Mouse (Mus musculus): ENCODE measurements around the gene Dpm2. TPM values are rescaled to one million over a fixed set of nuclear protein-coding genes. Genes with fewer than 3 reads are reported as not detected.

Dpm2 gene
- polyA plus RNA-seq, 1 experiment from 2014 or later, result 106 TPM

- Histone ChIP-seq H3K4me1 (ENCODE audit: insufficient read depth, low read length) (peaks cover 30% of the 10 kb centered on the region), H3K4me2 (replicated peaks; ENCODE audit: low read depth, low read length) (no peak overlapping the region), H3K36me3 (ENCODE audit: insufficient read depth, low read length) (no peaks in the 10 kb centered on the region), H3K27ac (ENCODE audit: low read length) (no peak overlapping the region), H3K9ac (replicated peaks; ENCODE audit: low read length) (no peak overlapping the region), H3K9me3 (ENCODE audit: low read length) (no peaks in the 10 kb centered on the region), H3K27me3 (ENCODE audit: insufficient read depth, low read length) (no peaks in the 10 kb centered on the region), H3K4me3 (ENCODE audit: low read length) (no peak overlapping the region)
- ATAC-seq (ENCODE audit: low FRiP score, low TSS enrichment), result no peak
- WGBS, result 83% methylated on average over 3 of the region's 3 CpGs
Measured at GRCm38 (mm10) chr2:32543031-32543449, 27.6 kb upstream of the Dpm2 start.

- Histone ChIP-seq H3K9ac (replicated peaks; ENCODE audit: low read length) (no peak overlapping the region), H3K4me2 (replicated peaks; ENCODE audit: low read depth, low read length) (no peak overlapping the region), H3K36me3 (ENCODE audit: insufficient read depth, low read length) (0 out of 2 replicates have a peak, but pooled peaks cover 4% of the 10 kb centered on the region), H3K4me1 (ENCODE audit: insufficient read depth, low read length) (no peaks in the 10 kb centered on the region; the same call in 1 of the 2 replicates), H3K27ac (ENCODE audit: low read length) (no peak overlapping the region), H3K27me3 (ENCODE audit: insufficient read depth, low read length) (no peaks in the 10 kb centered on the region), H3K9me3 (ENCODE audit: low read length) (no peaks in the 10 kb centered on the region), H3K4me3 (ENCODE audit: low read length) (no peak overlapping the region)
- no peak for ATAC-seq (ENCODE audit: low FRiP score, low TSS enrichment)
- WGBS, result 88% methylated on average over 1 of the region's 1 CpGs
Measured at GRCm38 (mm10) chr2:32546951-32547350, 23.7 kb upstream of the Dpm2 start.

- no peak for ATAC-seq (ENCODE audit: low FRiP score, low TSS enrichment)
- no peaks in the 10 kb centered on the region for H3K9me3 ChIP-seq (ENCODE audit: low read length)
- H3K4me3 ChIP-seq (ENCODE audit: low read length), result no peak overlapping the region
- no peak overlapping the region for H3K9ac ChIP-seq (replicated peaks; ENCODE audit: low read length)
- 52% methylated on average over 5 of the region's 5 CpGs for WGBS
- no peaks in the 10 kb centered on the region; the same call in 1 of the 2 replicates for H3K4me1 ChIP-seq (ENCODE audit: insufficient read depth, low read length)
- 0 out of 2 replicates have a peak, but pooled peaks cover 4% of the 10 kb centered on the region for H3K36me3 ChIP-seq (ENCODE audit: insufficient read depth, low read length)
- H3K27me3 ChIP-seq (ENCODE audit: insufficient read depth, low read length), result no peaks in the 10 kb centered on the region
- no peak overlapping the region for H3K27ac ChIP-seq (ENCODE audit: low read length)
- H3K4me2 ChIP-seq (replicated peaks; ENCODE audit: low read depth, low read length), result no peak overlapping the region
Measured at GRCm38 (mm10) chr2:32547380-32547779, 23.3 kb upstream of the Dpm2 start.

GRCm38 (mm10) chr2:32547964-32548739 is 22.5 kb upstream of the Dpm2 start:
- no peak overlapping the region for H3K4me3 ChIP-seq (ENCODE audit: low read length)
- no peak for ATAC-seq (ENCODE audit: low FRiP score, low TSS enrichment)
- H3K27me3 ChIP-seq (ENCODE audit: insufficient read depth, low read length), result no peaks in the 10 kb centered on the region
- no peaks in the 10 kb centered on the region; the same call in 1 of the 2 replicates for H3K4me1 ChIP-seq (ENCODE audit: insufficient read depth, low read length)
- H3K9me3 ChIP-seq (ENCODE audit: low read length), result no peaks in the 10 kb centered on the region
- H3K36me3 ChIP-seq (ENCODE audit: insufficient read depth, low read length), result 0 out of 2 replicates have a peak, but pooled peaks cover 4% of the 10 kb centered on the region
- no peak overlapping the region for H3K27ac ChIP-seq (ENCODE audit: low read length)
- H3K4me2 ChIP-seq (replicated peaks; ENCODE audit: low read depth, low read length), result no peak overlapping the region
- H3K9ac ChIP-seq (replicated peaks; ENCODE audit: low read length), result no peak overlapping the region
- WGBS, result 84% methylated on average over 7 of the region's 7 CpGs

- Histone ChIP-seq H3K9me3 (ENCODE audit: low read length) (no peaks in the 10 kb centered on the region), H3K4me1 (ENCODE audit: insufficient read depth, low read length) (no peaks in the 10 kb centered on the region; the same call in 1 of the 2 replicates), H3K36me3 (ENCODE audit: insufficient read depth, low read length) (0 out of 2 replicates have a peak, but pooled peaks cover 4% of the 10 kb centered on the region), H3K9ac (replicated peaks; ENCODE audit: low read length) (no peak overlapping the region), H3K4me3 (ENCODE audit: low read length) (no peak overlapping the region), H3K27me3 (ENCODE audit: insufficient read depth, low read length) (no peaks in the 10 kb centered on the region), H3K27ac (ENCODE audit: low read length) (no peak overlapping the region), H3K4me2 (replicated peaks; ENCODE audit: low read depth, low read length) (no peak overlapping the region)
- ATAC-seq (ENCODE audit: low FRiP score, low TSS enrichment), result no peak
- WGBS, result 70% methylated on average over 9 of the region's 9 CpGs
Measured at GRCm38 (mm10) chr2:32549171-32549570, 21.5 kb upstream of the Dpm2 start.

- no peaks in the 10 kb centered on the region for H3K27me3 ChIP-seq (ENCODE audit: insufficient read depth, low read length)
- H3K27ac ChIP-seq (ENCODE audit: low read length), result no peak overlapping the region
- H3K4me1 ChIP-seq (ENCODE audit: insufficient read depth, low read length), result no peaks in the 10 kb centered on the region; the same call in 1 of the 2 replicates
- H3K4me2 ChIP-seq (replicated peaks; ENCODE audit: low read depth, low read length), result no peak overlapping the region
- 60% methylated on average over 6 of the region's 6 CpGs for WGBS
- no peak overlapping the region for H3K9ac ChIP-seq (replicated peaks; ENCODE audit: low read length)
- H3K4me3 ChIP-seq (ENCODE audit: low read length), result no peak overlapping the region
- H3K36me3 ChIP-seq (ENCODE audit: insufficient read depth, low read length), result 0 out of 2 replicates have a peak, but pooled peaks cover 4% of the 10 kb centered on the region
- ATAC-seq (ENCODE audit: low FRiP score, low TSS enrichment), result no peak
- no peaks in the 10 kb centered on the region for H3K9me3 ChIP-seq (ENCODE audit: low read length)
Measured at GRCm38 (mm10) chr2:32549764-32550163, 20.9 kb upstream of the Dpm2 start.

GRCm38 (mm10) chr2:32551236-32551635 is 19.4 kb upstream of the Dpm2 start:
- WGBS, result 81% methylated on average over 5 of the region's 5 CpGs
- H3K27me3 ChIP-seq (ENCODE audit: insufficient read depth, low read length), result no peaks in the 10 kb centered on the region
- no peak overlapping the region for H3K27ac ChIP-seq (ENCODE audit: low read length)
- no peak overlapping the region for H3K4me2 ChIP-seq (replicated peaks; ENCODE audit: low read depth, low read length)
- no peak overlapping the region for H3K9ac ChIP-seq (replicated peaks; ENCODE audit: low read length)
- ATAC-seq (ENCODE audit: low FRiP score, low TSS enrichment), result no peak
- no peaks in the 10 kb centered on the region; the same call in 1 of the 2 replicates for H3K4me1 ChIP-seq (ENCODE audit: insufficient read depth, low read length)
- no peaks in the 10 kb centered on the region for H3K9me3 ChIP-seq (ENCODE audit: low read length)
- 0 out of 2 replicates have a peak, but pooled peaks cover 4% of the 10 kb centered on the region for H3K36me3 ChIP-seq (ENCODE audit: insufficient read depth, low read length)
- no peak overlapping the region for H3K4me3 ChIP-seq (ENCODE audit: low read length)

- no peak overlapping the region for H3K9ac ChIP-seq (replicated peaks; ENCODE audit: low read length)
- no peaks in the 10 kb centered on the region for H3K27me3 ChIP-seq (ENCODE audit: insufficient read depth, low read length)
- WGBS, result 77% methylated on average over 7 of the region's 7 CpGs
- H3K4me2 ChIP-seq (replicated peaks; ENCODE audit: low read depth, low read length), result no peak overlapping the region
- no peak overlapping the region for H3K27ac ChIP-seq (ENCODE audit: low read length)
- 0 out of 2 replicates have a peak, but pooled peaks cover 6% of the 10 kb centered on the region for H3K36me3 ChIP-seq (ENCODE audit: insufficient read depth, low read length)
- H3K9me3 ChIP-seq (ENCODE audit: low read length), result no peaks in the 10 kb centered on the region
- ATAC-seq (ENCODE audit: low FRiP score, low TSS enrichment), result no peak
- no peaks in the 10 kb centered on the region; the same call in 1 of the 2 replicates for H3K4me1 ChIP-seq (ENCODE audit: insufficient read depth, low read length)
- no peak overlapping the region for H3K4me3 ChIP-seq (ENCODE audit: low read length)
Measured at GRCm38 (mm10) chr2:32553592-32554148, 17.0 kb upstream of the Dpm2 start.

GRCm38 (mm10) chr2:32555484-32555883 is 15.2 kb upstream of the Dpm2 start:
- Histone ChIP-seq H3K4me3 (ENCODE audit: low read length) (no peak overlapping the region), H3K27me3 (ENCODE audit: insufficient read depth, low read length) (no peaks in the 10 kb centered on the region), H3K27ac (ENCODE audit: low read length) (no peak overlapping the region), H3K9me3 (ENCODE audit: low read length) (no peaks in the 10 kb centered on the region), H3K9ac (replicated peaks; ENCODE audit: low read length) (no peak overlapping the region), H3K36me3 (ENCODE audit: insufficient read depth, low read length) (0 out of 2 replicates have a peak, but pooled peaks cover 3% of the 10 kb centered on the region), H3K4me1 (ENCODE audit: insufficient read depth, low read length) (no peaks in the 10 kb centered on the region), H3K4me2 (replicated peaks; ENCODE audit: low read depth, low read length) (no peak overlapping the region)
- no peak for ATAC-seq (ENCODE audit: low FRiP score, low TSS enrichment)
- WGBS, result 55% methylated on average over 4 of the region's 4 CpGs

- Histone ChIP-seq H3K27ac (ENCODE audit: low read length) (no peak overlapping the region), H3K4me2 (replicated peaks; ENCODE audit: low read depth, low read length) (no peak overlapping the region), H3K9me3 (ENCODE audit: low read length) (no peaks in the 10 kb centered on the region), H3K4me3 (ENCODE audit: low read length) (no peak overlapping the region), H3K36me3 (ENCODE audit: insufficient read depth, low read length) (peaks cover 7% of the 10 kb centered on the region; the same call in 1 of the 2 replicates), H3K27me3 (ENCODE audit: insufficient read depth, low read length) (no peaks in the 10 kb centered on the region), H3K4me1 (ENCODE audit: insufficient read depth, low read length) (no peaks in the 10 kb centered on the region), H3K9ac (replicated peaks; ENCODE audit: low read length) (no peak overlapping the region)
- no peak for ATAC-seq (ENCODE audit: low FRiP score, low TSS enrichment)
- WGBS, result 72% methylated on average over 7 of the region's 7 CpGs
Measured at GRCm38 (mm10) chr2:32556019-32556418, 14.6 kb upstream of the Dpm2 start.

All from kidney, embryonic 16.5 days (tissue).